Mouse (Mus musculus): Measurements from ENCODE around the gene Chic2.

DNA sequence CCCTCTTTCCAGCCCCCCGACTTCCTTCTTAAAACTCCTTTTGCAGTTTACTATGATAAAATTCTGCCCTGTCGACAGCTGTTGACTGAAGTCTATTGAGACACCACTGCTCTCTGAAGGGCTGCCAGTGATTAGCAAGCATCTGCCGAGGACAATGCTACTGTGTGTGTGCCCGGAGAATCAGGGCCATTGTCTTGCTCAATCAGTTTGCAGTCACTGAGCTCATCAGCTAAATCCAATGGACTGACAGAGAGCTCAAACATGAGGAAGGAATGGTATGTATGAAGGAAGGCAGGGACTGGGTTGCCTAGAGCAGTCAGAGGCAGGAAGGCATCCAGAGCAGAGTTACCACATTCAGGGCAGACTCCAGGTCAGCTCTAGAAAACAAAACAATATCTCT, 18.6 kb upstream of the Chic2 start:
- TF ChIP-seq E2F4 (IDR thresholded peaks at IDR 0.05; ENCODE audit: insufficient read depth): no peak
- TF ChIP-seq POLR2A (IDR thresholded peaks at IDR 0.05; ENCODE audit: insufficient read length, low read depth): no peak
- TF ChIP-seq USF1 (IDR thresholded peaks at IDR 0.05; ENCODE audit: low read depth): no peak
- no peak for TF ChIP-seq POLR2AphosphoS2 (IDR thresholded peaks at IDR 0.05; ENCODE audit: insufficient read length, low read depth)
- no peak for TF ChIP-seq CEBPB (IDR thresholded peaks at IDR 0.05; ENCODE audit: insufficient read depth, poor library complexity, severe bottlenecking)
- TF ChIP-seq MAX (IDR thresholded peaks at IDR 0.05; ENCODE audit: low read depth): no peak
- no peak for TF ChIP-seq SRF (IDR thresholded peaks at IDR 0.05; ENCODE audit: control insufficient read depth, insufficient read length, low read depth)
- no peak for TF ChIP-seq TCF12 (IDR thresholded peaks at IDR 0.05; ENCODE audit: insufficient read depth, poor library complexity, severe bottlenecking)
- TF ChIP-seq MYOD1 (IDR thresholded peaks at IDR 0.05; ENCODE audit: control insufficient read depth in 1 of 3, insufficient read length in 2 of 3, low read depth in 2 of 3): no peak

Measured in myocyte (in vitro differentiated cells).